Mouse (Mus musculus): Measurements from ENCODE around the gene Atf3. TPM values are rescaled to one million over a fixed set of nuclear protein-coding genes. Genes with fewer than 3 reads are reported as not detected.

Gene Atf3
- polyA plus RNA-seq, 1 experiment from 2014 or later, result 3.7 TPM

GRCm38 (mm10) chr1:191204876-191205275 lies 13.0 kb downstream of the Atf3 start:
- Histone ChIP-seq H3K27me3 (ENCODE audit: insufficient read depth, low read length) (no peaks in the 10 kb centered on the region), H3K4me3 (ENCODE audit: low read depth, low read length) (no peak overlapping the region), H3K9ac (no peak overlapping the region), H3K9me3 (ENCODE audit: low read depth, low read length) (no peaks in the 10 kb centered on the region), H3K4me1 (ENCODE audit: insufficient read depth) (no peaks in the 10 kb centered on the region), H3K4me2 (no peak overlapping the region), H3K27ac (ENCODE audit: low read depth) (no peak overlapping the region), H3K36me3 (ENCODE audit: insufficient read depth) (no peaks in the 10 kb centered on the region)
- no peak for TF ChIP-seq CTCF (IDR thresholded peaks at IDR 0.05; ENCODE audit: low read depth)
- ATAC-seq (ENCODE audit: insufficient read depth) (peak; percentile 44; the same call in 1 of the 2 replicates), DNase-seq (peak; percentile 18)
- 49% methylated on average over 5 of the region's 5 CpGs for WGBS

- Histone ChIP-seq H3K27me3 (ENCODE audit: insufficient read depth, low read length) (no peaks in the 10 kb centered on the region), H3K27ac (ENCODE audit: low read depth) (no peak overlapping the region), H3K4me1 (ENCODE audit: insufficient read depth) (no peaks in the 10 kb centered on the region), H3K9me3 (ENCODE audit: low read depth, low read length) (no peaks in the 10 kb centered on the region), H3K4me3 (ENCODE audit: low read depth, low read length) (no peak overlapping the region), H3K36me3 (ENCODE audit: insufficient read depth) (no peaks in the 10 kb centered on the region), H3K4me2 (no peak overlapping the region), H3K9ac (no peak overlapping the region)
- 67% methylated on average over 2 of the region's 2 CpGs for WGBS
- ATAC-seq (ENCODE audit: insufficient read depth) (no peak), DNase-seq (no peak)
- TF ChIP-seq CTCF (IDR thresholded peaks at IDR 0.05; ENCODE audit: low read depth), result no peak
Observed at GRCm38 (mm10) chr1:191203496-191203895, 14.3 kb downstream of the Atf3 start.

- DNase-seq (no peak), ATAC-seq (ENCODE audit: insufficient read depth) (no peak)
- Histone ChIP-seq H3K27ac (ENCODE audit: low read depth) (no peak overlapping the region), H3K36me3 (ENCODE audit: insufficient read depth) (no peaks in the 10 kb centered on the region), H3K4me2 (no peak overlapping the region), H3K4me1 (ENCODE audit: insufficient read depth) (no peaks in the 10 kb centered on the region), H3K9me3 (ENCODE audit: low read depth, low read length) (no peaks in the 10 kb centered on the region), H3K4me3 (ENCODE audit: low read depth, low read length) (no peak overlapping the region), H3K9ac (no peak overlapping the region), H3K27me3 (ENCODE audit: insufficient read depth, low read length) (no peaks in the 10 kb centered on the region)
- TF ChIP-seq CTCF (IDR thresholded peaks at IDR 0.05; ENCODE audit: low read depth), result peak; percentile 52
- WGBS, result 83% methylated on average over 11 of the region's 11 CpGs
Observed at GRCm38 (mm10) chr1:191202208-191202952, 15.5 kb downstream of the Atf3 start.

- Histone ChIP-seq H3K27me3 (ENCODE audit: insufficient read depth, low read length) (no peaks in the 10 kb centered on the region), H3K4me1 (ENCODE audit: insufficient read depth) (no peaks in the 10 kb centered on the region), H3K4me3 (ENCODE audit: low read depth, low read length) (no peak overlapping the region), H3K9ac (no peak overlapping the region), H3K9me3 (ENCODE audit: low read depth, low read length) (no peaks in the 10 kb centered on the region), H3K4me2 (no peak overlapping the region), H3K27ac (ENCODE audit: low read depth) (no peak overlapping the region), H3K36me3 (ENCODE audit: insufficient read depth) (no peaks in the 10 kb centered on the region)
- DNase-seq (no peak), ATAC-seq (ENCODE audit: insufficient read depth) (no peak)
- WGBS, result 77% methylated on average over 9 of the region's 9 CpGs
- no peak for TF ChIP-seq CTCF (IDR thresholded peaks at IDR 0.05; ENCODE audit: low read depth)
Observed at GRCm38 (mm10) chr1:191200816-191201602, 16.8 kb downstream of the Atf3 start.

GRCm38 (mm10) chr1:191197916-191198315 lies 19.9 kb downstream of the Atf3 start:
- H3K4me3 ChIP-seq (ENCODE audit: low read depth, low read length), result no peak overlapping the region
- no peak overlapping the region for H3K9ac ChIP-seq
- no peak for ATAC-seq (ENCODE audit: insufficient read depth)
- no peaks in the 10 kb centered on the region for H3K4me1 ChIP-seq (ENCODE audit: insufficient read depth)
- WGBS, result 53% methylated on average over 7 of the region's 7 CpGs
- H3K4me2 ChIP-seq, result no peak overlapping the region
- no peaks in the 10 kb centered on the region for H3K36me3 ChIP-seq (ENCODE audit: insufficient read depth)
- no peaks in the 10 kb centered on the region for H3K9me3 ChIP-seq (ENCODE audit: low read depth, low read length)
- no peak for TF ChIP-seq CTCF (IDR thresholded peaks at IDR 0.05; ENCODE audit: low read depth)
- no peak for DNase-seq
- no peaks in the 10 kb centered on the region for H3K27me3 ChIP-seq (ENCODE audit: insufficient read depth, low read length)
- no peak overlapping the region for H3K27ac ChIP-seq (ENCODE audit: low read depth)

GRCm38 (mm10) chr1:191196016-191196415 lies 21.8 kb downstream of the Atf3 start:
- DNase-seq, result no peak
- WGBS, result 84% methylated on average over 6 of the region's 6 CpGs
- H3K9ac ChIP-seq, result no peak overlapping the region

More at GRCm38 (mm10) chr1:191196016-191196415, 21.8 kb downstream of the Atf3 start:
- H3K36me3 ChIP-seq (ENCODE audit: insufficient read depth), result no peaks in the 10 kb centered on the region
- no peaks in the 10 kb centered on the region for H3K4me1 ChIP-seq (ENCODE audit: insufficient read depth)
- no peak for ATAC-seq (ENCODE audit: insufficient read depth)
- H3K27me3 ChIP-seq (ENCODE audit: insufficient read depth, low read length), result no peaks in the 10 kb centered on the region
- H3K4me2 ChIP-seq, result no peak overlapping the region
- H3K4me3 ChIP-seq (ENCODE audit: low read depth, low read length), result no peak overlapping the region
- no peak for TF ChIP-seq CTCF (IDR thresholded peaks at IDR 0.05; ENCODE audit: low read depth)
- no peaks in the 10 kb centered on the region for H3K9me3 ChIP-seq (ENCODE audit: low read depth, low read length)
- H3K27ac ChIP-seq (ENCODE audit: low read depth), result no peak overlapping the region
